Mouse (Mus musculus): ENCODE data around the gene Lmod3. TPM values are rescaled to one million over a fixed set of nuclear protein-coding genes. Genes with fewer than 3 reads are reported as not detected.

Gene Lmod3
- 10.6 and 14.4 TPM in 2 replicates for polyA plus RNA-seq (2015; fragmentation: Nextera tagmentation; extraction: Ambion mirVana)

DNA sequence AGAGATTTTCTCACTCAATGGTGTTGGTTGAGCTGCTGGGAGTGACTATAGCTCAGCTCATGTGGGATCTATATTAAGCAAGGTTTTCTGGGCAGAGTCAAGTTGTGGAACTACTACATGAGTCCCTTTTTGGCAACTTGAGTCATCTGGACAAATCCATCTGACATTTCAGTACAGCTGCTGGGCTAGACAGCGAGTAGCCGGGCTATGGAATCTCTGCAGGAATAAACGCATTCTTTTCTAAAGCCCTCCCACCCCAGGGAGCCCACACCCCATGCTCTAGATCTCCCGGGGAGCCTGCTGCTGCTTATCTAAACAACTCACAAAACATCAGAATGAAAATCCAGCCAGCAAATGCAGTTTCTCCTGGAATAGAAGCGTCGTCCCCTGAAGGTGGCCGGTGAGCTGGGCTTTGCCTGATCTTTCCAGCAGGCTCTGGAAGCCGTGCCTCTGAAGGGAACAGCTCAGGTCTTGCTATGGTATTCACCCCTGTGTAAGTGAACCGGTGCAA lies at the start of gene Lmod3:
TSS of gene Lmod3 (minus strand) at position 49 of the 511 bp plus-strand sequence.
- no peaks in the 10 kb centered on the region for H3K4me1 ChIP-seq
- H3K9ac ChIP-seq = no peak within 1 kb of the TSS
- WGBS = 25% methylated on average over 9 of the region's 9 CpGs
- no peaks in the 10 kb centered on the region for H3K36me3 ChIP-seq
- H3K9me3 ChIP-seq (replicated peaks) = no peaks in the 10 kb centered on the region
- H3K4me3 ChIP-seq (replicated peaks) = no peak within 1 kb of the TSS
- no peak within 1 kb of the TSS for H3K4me2 ChIP-seq (replicated peaks)
- ATAC-seq (ENCODE audit: insufficient number of reproducible peaks, low FRiP score, low TSS enrichment, low read depth) = peak; percentile 51
- H3K27me3 ChIP-seq = no peaks in the 10 kb centered on the region
- no peak within 1 kb of the TSS for H3K27ac ChIP-seq (replicated peaks)

DNA sequence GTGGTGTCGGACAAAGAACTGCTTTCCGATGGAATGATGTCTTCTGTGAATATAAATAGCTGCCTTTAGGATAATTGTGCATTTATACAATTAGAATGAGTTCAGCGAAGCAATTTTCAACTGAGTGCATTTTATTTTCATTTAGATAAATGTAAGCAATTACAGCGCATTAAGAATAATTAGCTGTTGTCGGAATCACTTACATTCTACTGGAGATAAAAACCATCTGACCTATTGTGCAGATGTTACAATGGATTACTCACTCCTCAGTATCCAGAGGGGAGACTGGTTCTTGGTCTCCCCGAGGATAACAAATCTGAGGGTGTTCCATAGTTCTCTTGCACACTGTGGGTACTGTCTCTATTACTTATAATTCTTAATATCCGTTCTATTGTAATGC lies 49.7 kb upstream of the Lmod3 start:
- WGBS = 64% methylated on average over 7 of the region's 7 CpGs
- H3K27me3 ChIP-seq = no peaks in the 10 kb centered on the region
- no peak for ATAC-seq (ENCODE audit: insufficient number of reproducible peaks, low FRiP score, low TSS enrichment, low read depth)
- no peak overlapping the region for H3K27ac ChIP-seq (replicated peaks)
- no peak overlapping the region for H3K4me2 ChIP-seq (replicated peaks)
- H3K36me3 ChIP-seq = peaks cover 10% of the 10 kb centered on the region
- H3K4me1 ChIP-seq = peaks cover 7% of the 10 kb centered on the region; the same call in 1 of the 2 replicates
- no peaks in the 10 kb centered on the region for H3K9me3 ChIP-seq (replicated peaks)
- no peak overlapping the region for H3K4me3 ChIP-seq (replicated peaks)
- H3K9ac ChIP-seq = no peak overlapping the region

DNA sequence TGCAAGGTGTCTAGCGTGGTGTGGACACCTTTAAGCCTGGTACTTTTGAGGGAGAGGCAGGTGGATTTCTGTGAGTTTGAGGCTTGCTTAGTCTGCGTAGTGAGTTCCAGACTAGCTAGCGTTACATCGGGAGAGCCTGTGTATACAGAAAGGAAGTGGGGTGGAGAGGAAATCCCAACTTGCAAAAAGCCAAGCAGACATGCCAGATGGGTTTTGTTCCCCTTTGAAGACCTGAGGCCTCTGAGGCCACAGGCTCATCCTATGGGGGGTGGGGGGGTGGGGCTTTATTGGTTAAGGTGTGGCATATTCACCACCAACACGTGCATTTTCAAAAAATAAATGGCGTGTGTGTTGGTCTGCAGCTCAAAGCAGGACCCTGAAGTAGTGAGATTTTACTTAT lies 48.1 kb upstream of the Lmod3 start:
- Histone ChIP-seq H3K27ac (replicated peaks) (no peak overlapping the region), H3K4me2 (replicated peaks) (no peak overlapping the region), H3K4me1 (peaks cover 7% of the 10 kb centered on the region; the same call in 1 of the 2 replicates), H3K9ac (no peak overlapping the region), H3K27me3 (no peaks in the 10 kb centered on the region), H3K9me3 (replicated peaks) (no peaks in the 10 kb centered on the region), H3K36me3 (peaks cover 17% of the 10 kb centered on the region), H3K4me3 (replicated peaks) (no peak overlapping the region)
- WGBS = 86% methylated on average over 6 of the region's 6 CpGs
- no peak for ATAC-seq (ENCODE audit: insufficient number of reproducible peaks, low FRiP score, low TSS enrichment, low read depth)

DNA sequence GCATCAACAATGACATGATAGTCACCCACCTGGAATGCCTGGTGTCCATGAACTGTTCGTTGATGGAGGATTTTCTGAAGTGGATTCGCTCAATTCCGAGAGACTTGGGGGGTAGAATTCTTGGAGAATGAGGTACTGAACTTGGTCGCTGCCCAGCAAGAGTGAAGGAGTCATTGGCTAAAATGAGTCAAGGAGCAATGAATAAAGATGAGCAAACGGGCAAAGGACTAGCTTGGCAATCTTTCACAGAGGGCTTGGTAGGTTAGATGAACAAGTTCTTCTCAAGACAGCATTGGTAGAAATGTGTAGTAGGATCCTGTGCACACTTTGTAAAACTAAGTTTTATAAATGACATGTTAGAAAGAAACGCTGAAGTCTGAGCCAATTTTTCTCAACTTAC lies 47.6 kb upstream of the Lmod3 start:
- WGBS = 92% methylated on average over 6 of the region's 6 CpGs

DNA sequence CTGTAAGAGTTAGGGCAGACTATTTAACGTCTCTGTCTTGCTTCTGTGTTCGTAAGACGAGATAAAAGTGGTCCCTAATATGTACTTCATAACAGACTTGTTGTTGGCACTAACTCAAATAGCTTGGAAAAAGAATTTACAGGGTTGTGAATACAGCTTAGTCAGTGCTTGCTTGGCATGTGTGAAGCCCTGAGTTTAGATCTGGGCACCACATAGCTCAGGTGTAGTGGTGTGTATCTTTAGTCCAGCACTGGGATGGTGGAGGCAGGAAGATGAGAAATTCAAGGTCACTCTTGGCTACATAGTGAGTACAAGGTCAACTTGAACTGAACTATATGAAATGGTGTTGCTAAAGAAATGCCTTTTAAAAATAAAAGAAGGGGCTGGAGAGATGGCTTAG lies 44.6 kb upstream of the Lmod3 start:
- no peaks in the 10 kb centered on the region for H3K4me1 ChIP-seq
- 70% methylated on average over 3 of the region's 3 CpGs for WGBS
- no peak overlapping the region for H3K27ac ChIP-seq (replicated peaks)
- peaks cover 16% of the 10 kb centered on the region for H3K36me3 ChIP-seq
- no peak overlapping the region for H3K9ac ChIP-seq
- no peaks in the 10 kb centered on the region for H3K9me3 ChIP-seq (replicated peaks)
- ATAC-seq (ENCODE audit: insufficient number of reproducible peaks, low FRiP score, low TSS enrichment, low read depth) = no peak
- H3K27me3 ChIP-seq = no peaks in the 10 kb centered on the region
- no peak overlapping the region for H3K4me2 ChIP-seq (replicated peaks)
- H3K4me3 ChIP-seq (replicated peaks) = no peak overlapping the region

More for the DNA sequence above, 47.6 kb upstream of the Lmod3 start:
- H3K4me1 ChIP-seq = peaks cover 4% of the 10 kb centered on the region; the same call in 1 of the 2 replicates
- peaks cover 22% of the 10 kb centered on the region for H3K36me3 ChIP-seq
- no peak overlapping the region for H3K4me2 ChIP-seq (replicated peaks)
- H3K4me3 ChIP-seq (replicated peaks) = no peak overlapping the region
- ATAC-seq (ENCODE audit: insufficient number of reproducible peaks, low FRiP score, low TSS enrichment, low read depth) = no peak
- H3K27ac ChIP-seq (replicated peaks) = no peak overlapping the region
- H3K9me3 ChIP-seq (replicated peaks) = no peaks in the 10 kb centered on the region
- H3K9ac ChIP-seq = no peak overlapping the region
- no peaks in the 10 kb centered on the region for H3K27me3 ChIP-seq

DNA sequence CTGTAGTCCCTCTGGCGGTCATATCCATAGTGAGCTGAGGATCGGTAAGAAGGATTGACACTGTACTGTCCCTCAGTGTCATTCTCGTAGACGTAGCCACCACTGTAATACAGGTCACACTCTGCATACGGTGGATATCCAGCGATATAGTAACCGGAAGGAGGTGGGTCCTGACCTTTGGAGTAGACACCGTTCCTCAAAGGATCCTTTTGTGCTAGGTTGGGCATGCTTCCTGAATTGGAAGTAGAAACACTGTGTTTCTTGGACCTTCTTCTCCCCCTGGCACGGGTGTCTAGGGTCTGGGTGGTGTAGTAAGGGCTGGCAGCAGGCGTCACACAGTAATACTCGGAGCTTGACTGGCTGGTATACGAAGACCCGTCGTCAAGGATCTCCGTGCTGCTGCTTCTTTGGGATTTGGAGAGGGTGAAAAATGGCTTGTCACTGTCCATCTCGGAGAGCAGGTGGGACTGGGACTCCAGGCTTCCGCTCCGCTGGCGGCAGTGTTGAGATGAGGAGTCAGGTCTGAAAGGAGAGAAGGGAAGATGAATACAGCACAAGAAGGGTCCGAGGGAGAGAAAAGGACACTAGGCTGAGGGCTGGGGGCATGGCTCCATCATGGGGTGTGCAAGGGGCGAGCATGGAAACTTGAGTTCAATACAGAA lies 43.4 kb upstream of the Lmod3 start:
- 93% methylated on average over 21 of the region's 21 CpGs for WGBS
- Histone ChIP-seq H3K27me3 (no peaks in the 10 kb centered on the region), H3K9me3 (replicated peaks) (no peaks in the 10 kb centered on the region), H3K36me3 (peaks cover 16% of the 10 kb centered on the region), H3K27ac (replicated peaks) (no peak overlapping the region), H3K4me2 (replicated peaks) (no peak overlapping the region), H3K4me3 (replicated peaks) (no peak overlapping the region), H3K9ac (no peak overlapping the region), H3K4me1 (peaks cover 5% of the 10 kb centered on the region; the same call in 1 of the 2 replicates)
- ATAC-seq (ENCODE audit: insufficient number of reproducible peaks, low FRiP score, low TSS enrichment, low read depth) = no peak

DNA sequence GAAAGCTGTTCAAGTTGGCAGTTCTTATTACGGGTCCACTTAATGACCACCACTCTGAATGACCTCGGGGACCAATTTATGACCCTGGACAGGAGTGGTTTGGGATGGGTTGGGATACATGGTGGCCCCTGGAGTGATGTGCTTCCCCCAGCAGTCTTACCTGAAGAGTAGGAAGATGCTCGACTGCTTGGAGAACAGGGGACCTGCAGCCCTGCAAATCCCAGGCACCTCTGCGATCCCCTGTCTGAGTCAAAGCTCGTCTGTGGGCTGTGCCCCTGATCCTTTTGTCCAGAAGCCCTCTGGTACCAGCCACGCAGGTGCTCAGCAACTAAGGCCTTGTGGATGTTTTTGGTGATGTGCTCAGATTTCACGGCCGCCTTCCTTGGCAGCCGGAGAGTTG lies 42.9 kb upstream of the Lmod3 start:
- Histone ChIP-seq H3K27me3 (no peaks in the 10 kb centered on the region), H3K36me3 (peaks cover 16% of the 10 kb centered on the region), H3K9me3 (replicated peaks) (no peaks in the 10 kb centered on the region), H3K4me1 (peaks cover 5% of the 10 kb centered on the region; the same call in 1 of the 2 replicates), H3K27ac (replicated peaks) (no peak overlapping the region), H3K4me2 (replicated peaks) (no peak overlapping the region), H3K4me3 (replicated peaks) (no peak overlapping the region), H3K9ac (no peak overlapping the region)
- no peak for ATAC-seq (ENCODE audit: insufficient number of reproducible peaks, low FRiP score, low TSS enrichment, low read depth)
- WGBS = 85% methylated on average over 9 of the region's 9 CpGs

DNA sequence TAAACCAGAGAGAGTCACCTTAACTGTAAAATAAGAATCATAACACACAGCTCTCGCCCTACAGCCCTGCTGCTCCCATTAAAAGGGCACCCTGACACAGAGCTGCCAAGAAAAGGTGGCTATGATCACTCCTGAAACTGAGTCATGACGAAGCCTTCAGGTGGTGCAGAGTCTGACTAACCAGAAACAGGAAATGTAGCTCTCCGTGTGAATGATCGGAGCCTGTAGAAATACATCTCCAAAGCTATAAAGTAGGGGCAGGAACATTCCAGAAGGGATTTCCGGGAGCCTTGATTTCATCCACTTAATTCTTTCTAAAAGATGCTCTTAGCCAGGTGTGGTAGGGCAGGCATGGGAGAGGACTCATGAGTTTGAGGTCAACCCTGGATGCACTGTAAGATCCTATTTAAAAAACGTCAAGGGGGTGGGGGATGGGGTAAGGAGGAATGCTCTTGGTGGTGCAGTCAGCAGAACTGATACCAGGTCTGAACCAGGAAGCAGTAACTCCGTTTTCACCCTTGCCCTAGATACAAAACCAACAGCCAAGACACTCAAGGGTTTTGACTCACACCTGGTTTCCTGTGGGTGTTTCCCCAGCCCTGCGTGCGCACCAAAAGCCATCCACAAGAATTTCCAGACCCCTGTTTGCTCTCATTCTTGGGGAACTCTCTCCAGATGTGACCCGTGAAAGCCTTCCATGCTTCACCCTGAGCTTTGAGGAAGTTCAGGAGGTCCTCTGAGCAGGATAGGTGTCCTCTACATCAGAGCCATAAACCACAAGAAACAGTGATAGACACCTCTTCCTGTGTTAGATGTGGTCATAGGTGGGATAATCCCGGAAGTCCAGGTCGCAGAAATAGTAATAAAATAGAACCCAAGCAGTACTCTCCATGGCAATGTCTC lies 41.4 kb upstream of the Lmod3 start:
- H3K9ac ChIP-seq = no peak overlapping the region
- no peak for ATAC-seq (ENCODE audit: insufficient number of reproducible peaks, low FRiP score, low TSS enrichment, low read depth)
- peaks cover 5% of the 10 kb centered on the region; the same call in 1 of the 2 replicates for H3K4me1 ChIP-seq
- H3K36me3 ChIP-seq = peaks cover 16% of the 10 kb centered on the region
- no peak overlapping the region for H3K4me3 ChIP-seq (replicated peaks)
- 79% methylated on average over 12 of the region's 12 CpGs for WGBS
- no peak overlapping the region for H3K4me2 ChIP-seq (replicated peaks)
- no peak overlapping the region for H3K27ac ChIP-seq (replicated peaks)
- no peaks in the 10 kb centered on the region for H3K27me3 ChIP-seq
- H3K9me3 ChIP-seq (replicated peaks) = no peaks in the 10 kb centered on the region

DNA sequence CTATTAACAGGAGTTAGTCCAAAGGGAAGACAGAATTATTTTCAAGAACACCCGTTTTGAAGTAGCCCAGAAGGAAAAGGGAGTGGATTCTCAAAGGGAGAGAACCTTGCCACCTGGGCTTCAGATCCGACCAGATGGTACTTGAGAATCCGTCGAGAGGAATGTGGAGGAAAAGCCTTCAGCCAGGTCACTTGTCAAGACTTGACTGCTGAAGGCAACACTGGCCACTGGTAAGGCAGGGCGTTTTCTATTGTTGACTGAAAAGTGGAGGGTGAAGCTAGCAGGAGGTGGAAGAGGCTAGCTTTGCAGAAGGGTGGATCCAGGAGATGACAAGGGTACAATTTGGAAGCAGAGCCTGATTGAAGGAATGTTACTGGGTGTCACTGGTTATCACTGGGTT lies 40.3 kb upstream of the Lmod3 start:
- WGBS = 64% methylated on average over 5 of the region's 5 CpGs
- Histone ChIP-seq H3K4me2 (replicated peaks) (no peak overlapping the region), H3K27ac (replicated peaks) (no peak overlapping the region), H3K4me3 (replicated peaks) (no peak overlapping the region), H3K9me3 (replicated peaks) (no peaks in the 10 kb centered on the region), H3K4me1 (peaks cover 5% of the 10 kb centered on the region; the same call in 1 of the 2 replicates), H3K36me3 (peaks cover 16% of the 10 kb centered on the region), H3K9ac (no peak overlapping the region), H3K27me3 (no peaks in the 10 kb centered on the region)
- ATAC-seq (ENCODE audit: insufficient number of reproducible peaks, low FRiP score, low TSS enrichment, low read depth) = no peak

DNA sequence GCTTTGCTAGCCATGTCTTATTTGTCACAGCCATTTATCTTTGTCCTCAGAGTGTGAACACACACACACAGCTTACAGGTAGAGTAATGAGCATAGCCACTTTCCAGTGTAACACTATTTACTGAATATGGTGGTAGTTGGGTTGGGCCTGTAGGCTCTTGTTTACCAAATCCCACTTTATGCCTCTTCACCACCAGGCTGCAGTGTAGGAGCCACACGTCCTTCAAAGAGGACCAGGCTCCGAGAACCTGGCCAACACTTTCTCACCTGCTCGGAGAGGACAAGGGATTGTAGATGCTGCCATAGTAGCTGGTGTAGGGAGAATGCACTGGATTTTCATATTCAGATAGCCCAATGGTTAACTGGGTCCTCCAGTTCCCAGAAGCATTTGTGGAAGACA lies 39.5 kb upstream of the Lmod3 start:
- no peak for ATAC-seq (ENCODE audit: insufficient number of reproducible peaks, low FRiP score, low TSS enrichment, low read depth)
- Histone ChIP-seq H3K4me3 (replicated peaks) (no peak overlapping the region), H3K4me1 (peaks cover 5% of the 10 kb centered on the region; the same call in 1 of the 2 replicates), H3K4me2 (replicated peaks) (no peak overlapping the region), H3K27me3 (no peaks in the 10 kb centered on the region), H3K9me3 (replicated peaks) (no peaks in the 10 kb centered on the region), H3K36me3 (peaks cover 14% of the 10 kb centered on the region; the same call in 1 of the 2 replicates), H3K9ac (no peak overlapping the region), H3K27ac (replicated peaks) (no peak overlapping the region)
- WGBS = 93% methylated on average over 3 of the region's 3 CpGs
